Mouse (Mus musculus) spleen, adult 2 months (tissue): ENCODE measurements around the gene F11r. TPM values are rescaled to one million over a fixed set of nuclear protein-coding genes. Genes with fewer than 3 reads are reported as not detected.
A peak's percentile ranks its signal among the peaks of the same experiment; 100 is the strongest.

Source experiments
- DNase-seq, 2 experiments: peaks; one replicate each; pipeline versions ENCODE4 v3.0.0 to v3.0.0-alpha.2; 2012 to 2021; ENCODE audit warnings: low spot score in 2 of 2, low read depth in 1 of 2
- H3K27ac ChIP-seq: fragments of 200-500 bp; 2 replicates; pipeline ENCODE4 v1.5.1; 2012; ENCODE audit warnings: low read length, inconsistent platforms; ENCODE audit not compliant: insufficient read depth
- H3K27me3 ChIP-seq: fragments of 200-500 bp; 2 replicates; pipeline ENCODE4 v1.6.1; 2012; ENCODE audit warnings: mild to moderate bottlenecking, moderate library complexity, low read length, inconsistent platforms; ENCODE audit not compliant: control insufficient read depth, insufficient read depth
- H3K36me3 ChIP-seq: fragments of 200-500 bp; 2 replicates; pipeline ENCODE4 v1.6.1; 2012; ENCODE audit warnings: mild to moderate bottlenecking, low read length, inconsistent platforms; ENCODE audit not compliant: control insufficient read depth, insufficient read depth
- H3K4me1 ChIP-seq: fragments of 200-500 bp; 2 replicates; pipeline ENCODE4 v1.6.1; 2011; ENCODE audit warnings: inconsistent platforms; ENCODE audit not compliant: control insufficient read depth, insufficient read depth, insufficient read length
- H3K4me3 ChIP-seq: fragments of 200-500 bp; 2 replicates; pipeline ENCODE4 v1.5.1; 2011; ENCODE audit warnings: mild to moderate bottlenecking, inconsistent platforms; ENCODE audit not compliant: insufficient read depth, insufficient read length; ENCODE audit errors: extremely low read depth
- CTCF ChIP-seq: fragments of 200-500 bp; IDR thresholded peaks from 2 replicates; pipeline ENCODE4 v1.5.1; 2011; ENCODE audit warnings: mild to moderate bottlenecking, inconsistent platforms; ENCODE audit not compliant: insufficient read depth, insufficient read length, insufficient replicate concordance; ENCODE audit errors: extremely low read depth
- POLR2A ChIP-seq: fragments of 200-500 bp; IDR thresholded peaks from 2 replicates; pipeline ENCODE4 v1.6.1; 2011; ENCODE audit warnings: low read depth, low read length, inconsistent platforms
- WGBS: fragments of 180-500 bp; shearing (Covaris S2); methylation state at CpG from one replicate; pipeline ENCODE4 v1.1.7; 2018; 5-methylcytosine and 5-hydroxymethylcytosine counted together
- polyA plus RNA-seq: library from polyadenylated mRNA; depleted of rRNA; stranded (reverse); fragments of >200 nt; gene quantifications from 2 replicates; pipeline ENCODE4 v1.2.3, GENCODE M21; 2012

Gene F11r
- polyA plus RNA-seq, 1 experiment = 9.6 TPM

DNA sequence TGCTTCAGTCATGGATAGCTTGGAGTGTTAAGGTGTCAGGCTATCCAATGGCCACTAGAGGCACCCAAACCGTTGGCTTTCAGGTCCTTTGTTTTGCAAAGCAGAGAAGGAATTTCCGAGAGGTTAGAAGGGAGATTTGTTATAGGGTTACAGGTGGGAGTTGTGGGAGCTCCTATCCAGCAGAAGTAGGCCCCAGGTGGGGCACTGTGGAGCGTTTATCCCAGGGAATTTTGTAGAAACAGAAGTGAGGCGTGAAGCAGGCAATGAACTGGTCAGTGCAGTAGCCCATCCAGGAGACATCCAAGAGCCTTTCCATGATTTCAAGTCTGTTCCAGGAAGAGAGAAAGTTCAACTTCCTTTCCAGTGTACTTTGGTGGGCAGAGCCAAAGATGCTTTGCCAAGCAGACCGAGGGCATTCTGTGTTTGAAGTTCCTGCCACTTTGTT, 64.3 kb downstream of the F11r start:
- Histone ChIP-seq H3K27ac (no peak overlapping the region; the same call in 1 of the 2 replicates), H3K4me3 (no peak overlapping the region), H3K4me1 (peaks cover under 1% of the 10 kb centered on the region; the same call in 1 of the 2 replicates), H3K27me3 (no peaks in the 10 kb centered on the region), H3K36me3 (no peaks in the 10 kb centered on the region)
- 14% methylated on average over 5 of the region's 5 CpGs for WGBS
- no peak for TF ChIP-seq POLR2A
- TF ChIP-seq CTCF = peak; percentile 14; the same call in 1 of the 2 replicates
- no peak for DNase-seq

GRCm38 (mm10) chr1:171502388-171503249, 65.3 kb downstream of the F11r start:
- WGBS = under 1% methylated on average over 14 of the region's 14 CpGs

DNA sequence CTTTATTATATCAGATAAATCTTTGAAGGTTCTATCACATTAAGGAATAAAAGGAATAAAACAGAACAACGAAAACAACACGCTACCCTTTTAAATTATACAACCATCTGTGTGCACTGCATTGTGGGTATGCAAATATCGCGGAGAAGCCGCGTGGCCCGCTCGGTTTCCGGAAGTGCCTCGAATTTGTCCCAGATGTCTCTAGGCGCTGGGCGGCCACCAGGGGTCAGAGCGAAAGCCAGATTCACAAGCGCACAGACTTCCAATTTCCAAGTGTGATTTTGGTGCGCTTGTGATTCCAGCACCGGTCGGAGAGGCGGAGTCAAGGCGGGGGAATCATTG, 65.9 kb downstream of the F11r start, which contains the start of gene Alyref2:
Gene Alyref2 (plus strand): TSS at position 229 of the 342 bp plus-strand sequence.
- no peaks in the 10 kb centered on the region for H3K27me3 ChIP-seq
- WGBS = under 1% methylated on average over 19 of the region's 19 CpGs
- peak; percentile 62 for TF ChIP-seq CTCF
- no peak; the same call in 1 of the 2 replicates for TF ChIP-seq POLR2A
- DNase-seq = peak; percentile 88 to 92
- H3K36me3 ChIP-seq = no peaks in the 10 kb centered on the region
- peaks cover 5% of the 10 kb centered on the region; the same call in 1 of the 2 replicates for H3K4me1 ChIP-seq
- peak within 1 kb of the TSS; percentile 89 for H3K4me3 ChIP-seq
- H3K27ac ChIP-seq = peak within 1 kb of the TSS; percentile 91

More at GRCm38 (mm10) chr1:171502388-171503249, 65.3 kb downstream of the F11r start:
- Histone ChIP-seq H3K4me3 (no peak overlapping the region; the same call in 1 of the 2 replicates), H3K36me3 (no peaks in the 10 kb centered on the region), H3K4me1 (peaks cover 5% of the 10 kb centered on the region; the same call in 1 of the 2 replicates), H3K27ac (peak overlapping the region; percentile 65; the same call in 1 of the 2 replicates), H3K27me3 (no peaks in the 10 kb centered on the region)
- TF ChIP-seq POLR2A (peak; percentile 12; the same call in 1 of the 2 replicates), CTCF (peak; percentile 34; the same call in 1 of the 2 replicates)
- peak; percentile 40 to 84 for DNase-seq

DNA sequence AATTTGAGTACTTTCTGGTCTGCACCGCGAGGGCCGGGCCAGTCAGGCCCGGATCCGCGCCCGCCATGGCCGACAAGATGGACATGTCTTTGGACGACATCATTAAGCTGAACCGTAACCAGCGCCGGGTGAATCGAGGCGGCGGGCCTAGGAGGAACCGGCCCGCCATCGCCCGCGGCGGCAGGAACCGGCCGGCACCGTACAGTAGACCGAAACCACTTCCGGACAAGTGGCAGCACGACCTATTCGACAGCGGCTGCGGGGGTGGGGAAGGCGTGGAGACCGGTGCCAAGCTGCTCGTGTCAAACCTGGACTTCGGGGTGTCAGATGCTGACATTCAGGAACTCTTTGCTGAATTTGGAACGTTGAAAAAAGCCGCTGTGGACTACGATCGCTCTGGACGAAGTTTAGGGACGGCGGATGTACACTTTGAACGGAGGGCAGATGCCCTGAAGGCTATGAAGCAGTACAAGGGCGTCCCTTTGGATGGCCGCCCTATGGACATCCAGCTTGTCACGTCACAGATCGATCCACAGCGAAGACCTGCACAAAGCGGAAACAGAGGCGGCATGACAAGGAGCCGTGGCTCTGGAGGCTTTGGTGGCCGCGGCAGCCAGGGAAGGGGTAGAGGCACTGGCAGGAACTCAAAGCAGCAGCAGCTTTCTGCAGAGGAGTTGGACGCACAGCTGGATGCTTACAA, 66.4 kb downstream of the F11r start:
- peak overlapping the region; percentile 89 for H3K4me3 ChIP-seq
- H3K27ac ChIP-seq = peak overlapping the region; percentile 91
- TF ChIP-seq POLR2A (peak; percentile 1; the same call in 1 of the 2 replicates), CTCF (no peak)
- H3K4me1 ChIP-seq = peaks cover 5% of the 10 kb centered on the region; the same call in 1 of the 2 replicates
- DNase-seq = peak; percentile 39 to 81
- under 1% methylated on average over 53 of the region's 53 CpGs for WGBS
- H3K27me3 ChIP-seq = no peaks in the 10 kb centered on the region
- H3K36me3 ChIP-seq = no peaks in the 10 kb centered on the region

- DNase-seq = no peak
- peak overlapping the region; percentile 37 for H3K4me3 ChIP-seq
- WGBS = 49% methylated on average over 4 of the region's 4 CpGs
- H3K4me1 ChIP-seq = peaks cover 5% of the 10 kb centered on the region; the same call in 1 of the 2 replicates
- H3K36me3 ChIP-seq = no peaks in the 10 kb centered on the region
- TF ChIP-seq POLR2A (no peak), CTCF (no peak)
- H3K27me3 ChIP-seq = no peaks in the 10 kb centered on the region
- H3K27ac ChIP-seq = no peak overlapping the region
Observed at GRCm38 (mm10) chr1:171504586-171504985, 67.3 kb downstream of the F11r start.

GRCm38 (mm10) chr1:171513234-171513633, 75.9 kb downstream of the F11r start:
- H3K4me1 ChIP-seq = no peaks in the 10 kb centered on the region
- no peaks in the 10 kb centered on the region for H3K27me3 ChIP-seq
- H3K4me3 ChIP-seq = no peak overlapping the region
- no peaks in the 10 kb centered on the region for H3K36me3 ChIP-seq
- H3K27ac ChIP-seq = no peak overlapping the region
- DNase-seq = no peak
- TF ChIP-seq CTCF (no peak), POLR2A (no peak)
- WGBS = 94% methylated on average over 2 of the region's 2 CpGs
